Mouse (Mus musculus) lung, postnatal 0 days (tissue): ENCODE results near the gene Lrig2.

Source experiments
- CTCF ChIP-seq: IDR thresholded peaks from 2 replicates; pipeline ENCODE4 v1.5.1; 2016; ENCODE audit warnings: antibody characterized with exemption, mild to moderate bottlenecking
- EP300 ChIP-seq: IDR thresholded peaks from 2 replicates; pipeline ENCODE4 v1.6.1; 2016; ENCODE audit warnings: antibody characterized with exemption, mild to moderate bottlenecking, control low read depth

DNA sequence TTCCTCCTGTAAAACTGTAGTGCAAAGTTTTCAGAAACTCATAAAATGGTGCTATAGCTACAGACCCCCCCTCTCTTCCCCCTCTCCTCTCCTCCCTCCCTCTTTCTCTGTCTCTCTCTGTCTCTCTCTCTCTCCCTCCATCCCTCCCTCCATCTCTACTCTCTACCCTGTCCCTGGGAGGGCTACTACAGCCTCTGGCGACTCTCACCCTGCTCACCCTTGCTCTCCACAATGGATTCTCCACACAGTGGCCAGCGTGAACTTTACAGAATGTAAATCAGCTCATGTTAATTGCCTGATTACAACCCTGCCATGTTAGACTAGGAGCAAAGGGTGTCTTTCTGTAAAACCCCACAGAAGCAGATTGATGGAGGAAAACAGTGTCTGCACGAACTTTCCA is 157.8 kb downstream of the Lrig2 start:
- TF ChIP-seq CTCF (no peak), EP300 (no peak)
